Comparison of ENCODE assay signal across 25 mouse cellular contexts in the genomic region with DNA sequence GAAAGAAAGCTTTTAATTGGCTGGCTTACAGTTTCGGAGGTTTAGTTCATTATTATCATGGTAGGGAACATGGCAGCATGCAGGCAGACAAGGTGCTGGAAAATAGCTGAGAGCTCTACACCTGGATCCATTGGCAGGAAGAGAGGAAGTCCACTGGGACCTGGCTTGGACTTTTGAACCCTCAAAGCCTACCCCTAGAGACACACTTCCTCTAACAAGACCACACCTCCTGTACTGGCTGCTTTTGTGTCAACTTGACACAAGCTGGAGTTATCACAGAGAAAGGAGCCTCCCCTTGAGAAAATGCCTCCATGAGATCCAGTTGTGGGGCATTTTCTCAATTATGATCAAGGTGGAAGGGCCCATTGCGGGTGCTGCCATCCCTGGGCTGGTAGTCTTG. TPM values are rescaled to one million over a fixed set of nuclear protein-coding genes. Genes with fewer than 3 reads are reported as not detected.
A peak's percentile ranks its signal among the peaks of the same experiment; 100 is the strongest.
DNase-seq lines count a peak whose midpoint lies in the region; ATAC-seq and TF ChIP-seq lines count a peak whose summit lies in the region.
"Had no signal": no experiment of that assay in that cellular context is flagged by ENCODE, and none has a peak within 500 bp of the region (broad histone marks: within the 10 kb centered on the region; RNA-seq: fewer than 3 reads in every experiment).

No protein-coding gene starts in this region.

- TF ChIP-seq EP300 in liver, postnatal 0 days (IDR thresholded peaks at IDR 0.05; ENCODE audit: low read depth) = no peak
- no peak for TF ChIP-seq EP300 in stomach, postnatal 0 days (optimal IDR thresholded peaks at IDR 0.05)

- peaks cover 6% of the 10 kb centered on the region; the same call in 1 of the 2 replicates for H3K79me2 ChIP-seq in liver, adult 2 months (ENCODE audit: control insufficient read depth, insufficient read depth, low read length)

- no peaks in the 10 kb centered on the region for H3K27me3 ChIP-seq in liver, adult 2 months (ENCODE audit: control insufficient read depth, insufficient read depth, low read length)
- no peaks in the 10 kb centered on the region for H3K27me3 ChIP-seq in liver, postnatal 0 days (ENCODE audit: insufficient read depth, low read length)
- no peaks in the 10 kb centered on the region for H3K27me3 ChIP-seq in stomach, postnatal 0 days (ENCODE audit: control insufficient read depth, insufficient read depth, low read length)
- H3K27me3 ChIP-seq: embryonic facial prominence, embryonic 13.5 days; forebrain, embryonic 13.5 days; heart, embryonic 12.5 days; limb, embryonic 13.5 days; megakaryocyte, embryonic 14.5 days; midbrain, embryonic 15.5 days had no signal

- H3K4me3 ChIP-seq in liver, adult 2 months (ENCODE audit: insufficient read depth, low read depth, low read length) = no peak overlapping the region
- H3K4me3 ChIP-seq in liver, postnatal 0 days (ENCODE audit: low read depth, low read length) = no peak overlapping the region
- H3K4me3 ChIP-seq in stomach, postnatal 0 days (ENCODE audit: low read depth, low read length) = no peak overlapping the region
- H3K4me3 ChIP-seq: embryonic facial prominence, embryonic 13.5 days; forebrain, embryonic 13.5 days; gastrocnemius, adult 2 months; heart, embryonic 12.5 days; layer of hippocampus, adult 2 months; limb, embryonic 13.5 days; megakaryocyte, embryonic 14.5 days; midbrain, embryonic 15.5 days had no signal

- no peak for TF ChIP-seq POLR2A in liver, adult 2 months (IDR thresholded peaks at IDR 0.05; ENCODE audit: extremely low read depth, insufficient read depth, low read length)

- WGBS in liver, adult 2 months = 94% methylated on average over 2 of the region's 2 CpGs
- WGBS in liver, postnatal 0 days (ENCODE audit: insufficient replicate concordance) = 96% methylated on average over 2 of the region's 2 CpGs
- WGBS in stomach, postnatal 0 days = 100% methylated on average over 2 of the region's 2 CpGs

- peaks cover 8% of the 10 kb centered on the region; the same call in 1 of the 2 replicates for H3K36me3 ChIP-seq in liver, adult 2 months (ENCODE audit: control insufficient read depth, insufficient read depth, low read length)
- peaks cover 19% of the 10 kb centered on the region for H3K36me3 ChIP-seq in liver, postnatal 0 days (replicated peaks; ENCODE audit: insufficient read depth, low read length)
- peaks cover 3% of the 10 kb centered on the region; the same call in 1 of the 2 replicates for H3K36me3 ChIP-seq in stomach, postnatal 0 days (ENCODE audit: control insufficient read depth, insufficient read depth, low read length)

- H3K27ac ChIP-seq in liver, adult 2 months (replicated peaks; ENCODE audit: insufficient read depth, low read depth, low read length) = peak overlapping the region; percentile 35
- no peak overlapping the region for H3K27ac ChIP-seq in liver, postnatal 0 days (ENCODE audit: low read depth)
- no peak overlapping the region for H3K27ac ChIP-seq in stomach, postnatal 0 days (replicated peaks)
- H3K27ac ChIP-seq: embryonic facial prominence, embryonic 13.5 days; forebrain, embryonic 13.5 days; gastrocnemius, adult 2 months; hindbrain, postnatal 0 days; layer of hippocampus, adult 2 months; limb, embryonic 13.5 days; midbrain, embryonic 15.5 days had no signal

- H3K9ac ChIP-seq in liver, adult 2 months (ENCODE audit: low read depth, low read length) = no peak overlapping the region
- H3K9ac ChIP-seq in liver, postnatal 0 days (replicated peaks) = no peak overlapping the region; the same call in 1 of the 2 replicates
- no peak overlapping the region for H3K9ac ChIP-seq in stomach, postnatal 0 days (ENCODE audit: low read length)
- H3K9ac ChIP-seq: embryonic facial prominence, embryonic 13.5 days; forebrain, embryonic 13.5 days; heart, embryonic 12.5 days; limb, embryonic 13.5 days; midbrain, embryonic 15.5 days had no signal

- ATAC-seq in granulocyte monocyte progenitor cell, adult 5-6 weeks (replicated peaks; ENCODE audit: poor library complexity, severe bottlenecking) = peak; percentile 59
- 0 out of 2 replicates have a peak, but pooled peaks have one; percentile 40 for ATAC-seq in liver, postnatal 0 days
- peak; percentile 76 for ATAC-seq in stomach, postnatal 0 days (ENCODE audit: low FRiP score, low TSS enrichment)
- ATAC-seq: forebrain, embryonic 13.5 days; hindbrain, postnatal 0 days; midbrain, embryonic 15.5 days had no signal

- peak; percentile 62 for DNase-seq in liver, adult 2 months (ENCODE audit: extremely low read depth, low read depth, low spot score)
- no peak for DNase-seq in liver
- DNase-seq in liver, postnatal 0 days = no peak
- DNase-seq in stomach, postnatal 0 days (ENCODE audit: low spot score) = no peak
- DNase-seq in spleen, postnatal 4 days (ENCODE audit: low spot score in 2 of 2) = no peak
- no peak for DNase-seq in right cerebral cortex, postnatal 10 days (ENCODE audit: low spot score in 2 of 2)
- DNase-seq: adrenal gland, postnatal 10 days; cerebellum, adult 18-20 months; cerebellum, postnatal 25 days; gastrocnemius, adult 2 months; heart, postnatal 10 days; kidney, adult 2 months; kidney, postnatal 25 days; lung, adult 2 months; lung, postnatal 14 days; right cerebral cortex, postnatal 4 days had no signal

- H3K4me2 ChIP-seq in liver, postnatal 0 days (ENCODE audit: low read depth, low read length) = no peak overlapping the region
- H3K4me2 ChIP-seq in stomach, postnatal 0 days (replicated peaks; ENCODE audit: low read depth) = no peak overlapping the region
- H3K4me2 ChIP-seq: embryonic facial prominence, embryonic 13.5 days; forebrain, embryonic 13.5 days; heart, embryonic 12.5 days; limb, embryonic 13.5 days; midbrain, embryonic 15.5 days had no signal

- TF ChIP-seq CTCF in liver, adult 2 months (IDR thresholded peaks at IDR 0.05; ENCODE audit: low read depth, low read length) = no peak
- no peak for TF ChIP-seq CTCF in liver, postnatal 0 days (IDR thresholded peaks at IDR 0.05; ENCODE audit: low read depth)
- no peak for TF ChIP-seq CTCF in stomach, postnatal 0 days (IDR thresholded peaks at IDR 0.05; ENCODE audit: low read depth)

- H3K4me1 ChIP-seq in liver, adult 2 months (ENCODE audit: control insufficient read depth, insufficient read depth, low read length) = peaks cover 16% of the 10 kb centered on the region
- peaks cover 12% of the 10 kb centered on the region for H3K4me1 ChIP-seq in liver, postnatal 0 days (ENCODE audit: insufficient read depth)
- H3K4me1 ChIP-seq in stomach, postnatal 0 days (replicated peaks; ENCODE audit: control insufficient read depth, insufficient read depth) = no peaks in the 10 kb centered on the region
- H3K4me1 ChIP-seq: forebrain, embryonic 13.5 days; limb, embryonic 13.5 days; midbrain, embryonic 15.5 days had no signal

- H3K9me3 ChIP-seq in liver, postnatal 0 days (ENCODE audit: low read length) = no peaks in the 10 kb centered on the region
- no peaks in the 10 kb centered on the region for H3K9me3 ChIP-seq in stomach, postnatal 0 days (ENCODE audit: control insufficient read depth, low read length)
- H3K9me3 ChIP-seq: embryonic facial prominence, embryonic 13.5 days; forebrain, embryonic 13.5 days; heart, embryonic 12.5 days; limb, embryonic 13.5 days; megakaryocyte, embryonic 14.5 days; midbrain, embryonic 15.5 days had no signal

RNA-seq across cellular contexts. Expression of a gene that starts 8.5 kb away (rescaled TPM):
- total RNA-seq in liver, adult 2 months (2014; rRNA removed) = 8.3 and 9.1 TPM in 2 replicates
- polyA plus RNA-seq in liver, adult 2 months (2012; rRNA removed) = 1.8 and 2.1 TPM in 2 replicates
- total RNA-seq in granulocyte monocyte progenitor cell, adult 5-6 weeks (2014; fragmentation: Nextera tagmentation) = 18.5 and 21.7 TPM in 2 replicates
- total RNA-seq in granulocyte monocyte progenitor cell, adult 5-6 weeks (2017) = 30.5 and 32.7 TPM in 2 replicates
- 1.7 and 1.9 TPM in 2 replicates for polyA plus RNA-seq in liver, postnatal 0 days (2015; fragmentation: Nextera tagmentation; extraction: Ambion mirVana)
- 2.5 and 2.9 TPM in 2 replicates for polyA plus RNA-seq in stomach, postnatal 0 days (2015; fragmentation: Nextera tagmentation; extraction: Ambion mirVana)

RNA-seq across cellular contexts. Expression of a gene that starts 8.6 kb away (rescaled TPM):
- 1.0 and 1.3 TPM in 2 replicates for total RNA-seq in liver, adult 2 months (2014; rRNA removed)
- 0.21 and 0.24 TPM in 2 replicates for polyA plus RNA-seq in liver, adult 2 months (2012; rRNA removed)
- 69.3 and 69.4 TPM in 2 replicates for total RNA-seq in granulocyte monocyte progenitor cell, adult 5-6 weeks (2014; fragmentation: Nextera tagmentation)
- 105 and 136 TPM in 2 replicates for total RNA-seq in granulocyte monocyte progenitor cell, adult 5-6 weeks (2017)
- polyA plus RNA-seq in liver, postnatal 0 days (2015; fragmentation: Nextera tagmentation; extraction: Ambion mirVana) = 10.1 and 13.7 TPM in 2 replicates
- 5.2 TPM in 2 replicates for polyA plus RNA-seq in stomach, postnatal 0 days (2015; fragmentation: Nextera tagmentation; extraction: Ambion mirVana)

RNA-seq across cellular contexts. Expression of a gene that starts 12.8 kb away (rescaled TPM):
- total RNA-seq in liver, adult 2 months (2014; rRNA removed) = 22.2 and 25.6 TPM in 2 replicates
- 33.6 and 35.4 TPM in 2 replicates for polyA plus RNA-seq in liver, adult 2 months (2012; rRNA removed)
- 74.2 and 86.7 TPM in 2 replicates for total RNA-seq in granulocyte monocyte progenitor cell, adult 5-6 weeks (2014; fragmentation: Nextera tagmentation)
- total RNA-seq in granulocyte monocyte progenitor cell, adult 5-6 weeks (2017) = 42.9 and 51.7 TPM in 2 replicates
- polyA plus RNA-seq in liver, postnatal 0 days (2015; fragmentation: Nextera tagmentation; extraction: Ambion mirVana) = 15.1 and 16.6 TPM in 2 replicates
- 21.3 and 22.4 TPM in 2 replicates for polyA plus RNA-seq in stomach, postnatal 0 days (2015; fragmentation: Nextera tagmentation; extraction: Ambion mirVana)
